Mouse (Mus musculus) heart, embryonic 13.5 days (tissue): ENCODE results near the gene Hnrnph1. TPM values are rescaled to one million over a fixed set of nuclear protein-coding genes. Genes with fewer than 3 reads are reported as not detected.
A peak's percentile ranks its signal among the peaks of the same experiment; 100 is the strongest.

Experiments used
- ATAC-seq: fragments of 200-750 bp; cut with Nextera tagmentation; 2 replicates; pipeline ENCODE4 v1.8.0; 2017; ENCODE audit warnings: moderate TSS enrichment; ENCODE audit not compliant: insufficient number of reproducible peaks, low FRiP score, low TSS enrichment; ENCODE audit errors: extremely low read depth
- H3K27ac ChIP-seq: fragments of 300-500 bp; sonication (generic); replicated peaks from 2 replicates; pipeline ENCODE4 v1.5.1; 2015; ENCODE audit warnings: moderate library complexity, mild to moderate bottlenecking, inconsistent platforms
- H3K27me3 ChIP-seq: fragments of 300-500 bp; sonication (generic); replicated peaks from 2 replicates; pipeline ENCODE4 v1.6.1; 2015; ENCODE audit warnings: mild to moderate bottlenecking, inconsistent platforms
- H3K36me3 ChIP-seq: fragments of 300-500 bp; sonication (generic); 2 replicates; pipeline ENCODE4 v1.6.1; 2015; ENCODE audit warnings: mild to moderate bottlenecking, inconsistent platforms
- H3K4me1 ChIP-seq: fragments of 300-500 bp; sonication (generic); 2 replicates; pipeline ENCODE4 v1.6.1; 2015; ENCODE audit warnings: inconsistent platforms
- H3K4me2 ChIP-seq: fragments of 300-500 bp; sonication (generic); 2 replicates; pipeline ENCODE4 v1.6.1; 2015; ENCODE audit warnings: inconsistent platforms, mild to moderate bottlenecking, moderate library complexity
- H3K4me3 ChIP-seq: fragments of 300-500 bp; sonication (generic); 2 replicates; pipeline ENCODE4 v1.5.1; 2015; ENCODE audit warnings: moderate library complexity, mild to moderate bottlenecking, inconsistent platforms
- H3K9ac ChIP-seq: fragments of 300-500 bp; sonication (generic); 2 replicates; pipeline ENCODE4 v1.6.1; 2015; ENCODE audit warnings: inconsistent platforms, mild to moderate bottlenecking, moderate library complexity
- H3K9me3 ChIP-seq: fragments of 300-500 bp; sonication (generic); 2 replicates; pipeline ENCODE4 v1.6.1; 2016; ENCODE audit warnings: inconsistent platforms
- WGBS: fragments of 180-500 bp; shearing (Covaris S2); methylation state at CpG from one replicate; pipeline ENCODE4 v1.1.7; 2015; ENCODE audit warnings: mixed read lengths; 5-methylcytosine and 5-hydroxymethylcytosine counted together
- polyA plus RNA-seq: library from polyadenylated mRNA; unstranded; fragments of >200 nt; fragmentation: Nextera tagmentation; extraction: Ambion mirVana; gene quantifications from 2 replicates; pipeline ENCODE4 v1.2.1, GENCODE M21; 2015

The Hnrnph1 gene
- polyA plus RNA-seq, 1 experiment from 2014 or later: 232 TPM

DNA sequence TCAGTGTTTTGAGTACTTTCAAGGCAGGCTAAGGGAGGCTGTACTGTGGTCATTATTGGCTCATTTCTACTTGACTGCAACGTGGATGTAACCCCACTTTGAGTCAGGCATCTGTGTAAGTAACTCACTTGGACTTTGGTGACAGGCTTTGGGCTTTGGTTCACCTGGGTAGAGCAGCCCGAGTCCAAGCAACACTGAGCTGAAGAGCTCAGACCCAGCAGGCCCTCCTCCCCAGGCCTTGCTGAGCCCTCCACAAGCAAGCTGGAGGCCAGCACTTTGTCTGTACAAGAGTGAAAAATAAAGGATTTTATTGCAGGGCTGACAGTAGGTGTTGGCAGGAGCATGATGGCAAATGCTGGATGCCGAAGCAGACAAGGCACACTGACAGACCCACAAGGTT, 12.2 kb downstream of the Hnrnph1 start:
- Histone ChIP-seq H3K9me3 (no peaks in the 10 kb centered on the region), H3K4me1 (peaks cover 24% of the 10 kb centered on the region), H3K36me3 (peaks cover 78% of the 10 kb centered on the region), H3K27me3 (no peaks in the 10 kb centered on the region), H3K4me2 (no peak overlapping the region), H3K27ac (no peak overlapping the region), H3K4me3 (no peak overlapping the region), H3K9ac (no peak overlapping the region)
- no peak for ATAC-seq
- WGBS: 68% methylated on average over 3 of the region's 3 CpGs

DNA sequence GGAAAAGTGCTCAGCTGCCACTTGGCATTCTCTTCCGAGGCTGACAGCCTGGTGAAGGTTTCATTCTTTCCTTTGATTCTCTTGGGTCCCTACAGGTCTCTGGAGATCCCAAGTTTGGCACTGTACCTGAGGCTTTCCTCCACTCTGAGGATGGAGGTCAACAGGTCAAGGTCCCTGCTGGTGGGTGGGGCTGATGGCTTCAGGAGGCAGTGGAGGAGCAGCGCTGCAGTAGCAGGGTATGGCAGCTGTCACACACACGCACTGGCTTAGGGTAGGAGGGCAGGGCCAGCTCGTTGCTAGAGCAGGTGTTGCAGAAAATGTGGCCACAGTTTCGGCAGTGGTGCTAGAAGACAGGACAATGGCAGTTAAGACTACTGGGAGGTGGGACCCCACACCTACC, 12.8 kb downstream of the Hnrnph1 start:
- H3K27me3 ChIP-seq: no peaks in the 10 kb centered on the region
- H3K27ac ChIP-seq: no peak overlapping the region
- peaks cover 24% of the 10 kb centered on the region for H3K4me1 ChIP-seq
- 68% methylated on average over 5 of the region's 5 CpGs for WGBS
- no peak overlapping the region for H3K4me2 ChIP-seq
- H3K9ac ChIP-seq: no peak overlapping the region
- no peak overlapping the region for H3K4me3 ChIP-seq
- H3K36me3 ChIP-seq: peaks cover 80% of the 10 kb centered on the region
- no peaks in the 10 kb centered on the region for H3K9me3 ChIP-seq
- no peak for ATAC-seq

DNA sequence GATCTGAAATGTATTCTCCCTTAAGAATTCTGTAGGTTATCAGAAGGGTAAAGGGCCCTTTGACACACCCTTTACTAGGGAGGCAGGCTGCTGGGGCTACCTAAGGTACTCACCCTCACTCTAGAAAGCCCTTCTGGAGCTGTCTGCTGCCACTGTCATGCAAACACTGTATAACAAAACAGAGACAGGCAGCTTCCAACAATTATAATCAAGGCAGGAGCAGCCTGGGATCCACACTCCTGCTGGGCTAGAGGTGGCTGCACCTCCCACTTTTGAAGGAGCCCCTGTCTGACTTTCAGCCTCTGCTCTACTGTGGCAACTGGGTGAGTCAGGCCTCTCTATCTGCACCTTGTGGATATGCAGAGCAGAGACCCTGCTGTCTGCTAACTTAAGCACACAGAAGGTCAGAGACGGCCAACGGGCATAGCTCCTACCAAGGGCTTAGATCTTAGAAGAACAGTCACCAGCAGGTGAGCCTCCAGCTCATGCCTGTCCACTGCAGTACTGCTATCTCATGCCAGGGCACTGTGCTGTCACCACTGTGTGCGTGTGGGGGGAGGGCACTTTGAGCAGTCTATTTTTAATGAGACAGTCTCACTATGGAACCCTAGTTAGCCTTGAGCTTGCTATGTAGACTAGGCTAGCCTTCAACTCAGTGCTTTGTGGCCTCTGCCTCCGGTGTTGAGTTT, 14.6 kb downstream of the Hnrnph1 start:
- ATAC-seq: no peak

GRCm38 (mm10) chr11:50393306-50393705, 16.5 kb downstream of the Hnrnph1 start:
- H3K4me2 ChIP-seq: no peak overlapping the region
- H3K9me3 ChIP-seq: no peaks in the 10 kb centered on the region
- H3K27ac ChIP-seq: no peak overlapping the region
- ATAC-seq: no peak
- peaks cover 20% of the 10 kb centered on the region for H3K4me1 ChIP-seq
- no peaks in the 10 kb centered on the region for H3K27me3 ChIP-seq
- no peak overlapping the region for H3K9ac ChIP-seq
- peaks cover 80% of the 10 kb centered on the region for H3K36me3 ChIP-seq
- H3K4me3 ChIP-seq: no peak overlapping the region
- 75% methylated on average over 6 of the region's 6 CpGs for WGBS

More for the DNA sequence above, 14.6 kb downstream of the Hnrnph1 start:
- Histone ChIP-seq H3K4me3 (no peak overlapping the region), H3K4me2 (no peak overlapping the region), H3K27me3 (no peaks in the 10 kb centered on the region), H3K36me3 (peaks cover 80% of the 10 kb centered on the region), H3K4me1 (peaks cover 24% of the 10 kb centered on the region), H3K9me3 (no peaks in the 10 kb centered on the region), H3K9ac (peak overlapping the region; percentile 28; the same call in 1 of the 2 replicates), H3K27ac (peak overlapping the region; percentile 74)
- 42% methylated on average over 4 of the region's 4 CpGs for WGBS

GRCm38 (mm10) chr11:50394731-50395130, 17.9 kb downstream of the Hnrnph1 start:
- 86% methylated on average over 7 of the region's 7 CpGs for WGBS
- Histone ChIP-seq H3K9ac (no peak overlapping the region), H3K4me3 (no peak overlapping the region), H3K27ac (no peak overlapping the region), H3K9me3 (no peaks in the 10 kb centered on the region), H3K4me1 (peaks cover 20% of the 10 kb centered on the region), H3K36me3 (peaks cover 81% of the 10 kb centered on the region), H3K27me3 (no peaks in the 10 kb centered on the region), H3K4me2 (no peak overlapping the region)
- no peak for ATAC-seq

- H3K4me2 ChIP-seq: no peak overlapping the region
- no peak overlapping the region for H3K4me3 ChIP-seq
- no peak overlapping the region for H3K9ac ChIP-seq
- H3K27me3 ChIP-seq: no peaks in the 10 kb centered on the region
- ATAC-seq: no peak
- no peaks in the 10 kb centered on the region for H3K9me3 ChIP-seq
- H3K4me1 ChIP-seq: peaks cover 9% of the 10 kb centered on the region
- no peak overlapping the region for H3K27ac ChIP-seq
- peaks cover 87% of the 10 kb centered on the region for H3K36me3 ChIP-seq
- WGBS: 73% methylated on average over 11 of the region's 11 CpGs
These were observed 20.0 kb downstream of the Hnrnph1 start for GRCm38 (mm10) chr11:50396766-50397307.

GRCm38 (mm10) chr11:50397316-50397715, 20.5 kb downstream of the Hnrnph1 start:
- Histone ChIP-seq H3K4me3 (no peak overlapping the region), H3K36me3 (peaks cover 91% of the 10 kb centered on the region), H3K27ac (no peak overlapping the region), H3K4me2 (no peak overlapping the region), H3K9me3 (no peaks in the 10 kb centered on the region), H3K27me3 (no peaks in the 10 kb centered on the region), H3K4me1 (peaks cover 6% of the 10 kb centered on the region; the same call in 1 of the 2 replicates), H3K9ac (no peak overlapping the region)
- WGBS: 70% methylated on average over 9 of the region's 9 CpGs
- no peak for ATAC-seq

DNA sequence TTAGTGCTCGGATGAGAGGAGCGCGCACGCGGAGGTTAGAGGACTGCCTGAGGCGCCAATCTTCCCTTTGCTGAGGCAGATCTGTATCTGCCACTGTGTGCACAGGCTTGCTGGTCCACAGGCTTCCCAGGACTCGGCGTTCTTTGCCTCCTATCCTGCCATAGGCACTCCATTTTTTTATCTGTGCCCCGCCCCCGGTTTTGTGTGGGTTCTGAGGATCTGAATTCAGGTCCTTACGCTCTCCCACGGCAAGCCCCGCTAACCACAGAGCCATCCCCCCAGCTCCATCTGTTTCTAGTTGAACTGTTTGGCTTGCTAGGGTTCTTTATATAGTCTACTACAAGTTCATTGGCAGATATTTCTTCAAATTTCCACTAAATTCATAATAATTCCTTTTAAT, 22.0 kb downstream of the Hnrnph1 start:
- H3K36me3 ChIP-seq: peaks cover 88% of the 10 kb centered on the region
- no peak overlapping the region for H3K27ac ChIP-seq
- WGBS: 76% methylated on average over 13 of the region's 13 CpGs
- H3K27me3 ChIP-seq: no peaks in the 10 kb centered on the region
- H3K4me1 ChIP-seq: peaks cover 19% of the 10 kb centered on the region
- no peak for ATAC-seq
- no peak overlapping the region for H3K4me2 ChIP-seq
- no peak overlapping the region for H3K4me3 ChIP-seq
- H3K9me3 ChIP-seq: no peaks in the 10 kb centered on the region
- H3K9ac ChIP-seq: no peak overlapping the region

DNA sequence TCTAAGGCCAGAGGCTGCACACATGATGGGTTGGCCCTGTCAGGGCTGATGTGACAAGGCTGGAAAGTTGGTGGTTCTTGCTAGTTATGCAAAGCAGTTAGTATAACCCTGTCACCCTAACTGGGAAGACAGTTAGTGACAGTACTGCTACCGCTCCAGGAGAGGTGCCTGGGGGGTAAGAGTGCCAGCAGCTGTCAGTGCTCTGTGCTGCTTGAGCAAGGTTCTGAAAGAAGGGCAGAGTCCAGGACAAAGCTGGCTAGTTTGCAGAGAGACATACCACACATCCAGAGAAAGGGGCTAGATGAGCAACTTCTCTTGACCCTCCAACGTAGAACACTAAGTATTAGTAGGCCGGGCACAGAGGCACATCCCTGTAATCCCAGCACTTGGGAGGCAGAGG, 25.7 kb downstream of the Hnrnph1 start:
- Histone ChIP-seq H3K4me3 (no peak overlapping the region), H3K9me3 (no peaks in the 10 kb centered on the region), H3K27ac (peak overlapping the region; percentile 80), H3K27me3 (no peaks in the 10 kb centered on the region), H3K4me2 (no peak overlapping the region), H3K4me1 (peaks cover 20% of the 10 kb centered on the region), H3K36me3 (peaks cover 81% of the 10 kb centered on the region), H3K9ac (no peak overlapping the region)
- WGBS: 85% methylated on average over 3 of the region's 3 CpGs
- ATAC-seq: no peak

- Histone ChIP-seq H3K27ac (peak overlapping the region; percentile 80), H3K36me3 (peaks cover 73% of the 10 kb centered on the region), H3K4me3 (no peak overlapping the region), H3K9me3 (no peaks in the 10 kb centered on the region), H3K9ac (peak overlapping the region; percentile 24; the same call in 1 of the 2 replicates), H3K4me1 (peaks cover 20% of the 10 kb centered on the region), H3K4me2 (peak overlapping the region; percentile 6), H3K27me3 (no peaks in the 10 kb centered on the region)
- no peak for ATAC-seq
- 46% methylated on average over 10 of the region's 10 CpGs for WGBS
These were observed 26.7 kb downstream of the Hnrnph1 start for GRCm38 (mm10) chr11:50403367-50404014.

GRCm38 (mm10) chr11:50407235-50407634, 30.4 kb downstream of the Hnrnph1 start:
- H3K9me3 ChIP-seq: no peaks in the 10 kb centered on the region
- H3K9ac ChIP-seq: no peak overlapping the region
- 58% methylated on average over 6 of the region's 6 CpGs for WGBS
- peaks cover 20% of the 10 kb centered on the region for H3K4me1 ChIP-seq
- H3K36me3 ChIP-seq: peaks cover 69% of the 10 kb centered on the region
- H3K4me2 ChIP-seq: no peak overlapping the region
- H3K27ac ChIP-seq: no peak overlapping the region
- no peak overlapping the region for H3K4me3 ChIP-seq
- H3K27me3 ChIP-seq: no peaks in the 10 kb centered on the region
- ATAC-seq: no peak
